Comparison of ENCODE assay signal across 8 mouse cellular contexts in the genomic region with DNA sequence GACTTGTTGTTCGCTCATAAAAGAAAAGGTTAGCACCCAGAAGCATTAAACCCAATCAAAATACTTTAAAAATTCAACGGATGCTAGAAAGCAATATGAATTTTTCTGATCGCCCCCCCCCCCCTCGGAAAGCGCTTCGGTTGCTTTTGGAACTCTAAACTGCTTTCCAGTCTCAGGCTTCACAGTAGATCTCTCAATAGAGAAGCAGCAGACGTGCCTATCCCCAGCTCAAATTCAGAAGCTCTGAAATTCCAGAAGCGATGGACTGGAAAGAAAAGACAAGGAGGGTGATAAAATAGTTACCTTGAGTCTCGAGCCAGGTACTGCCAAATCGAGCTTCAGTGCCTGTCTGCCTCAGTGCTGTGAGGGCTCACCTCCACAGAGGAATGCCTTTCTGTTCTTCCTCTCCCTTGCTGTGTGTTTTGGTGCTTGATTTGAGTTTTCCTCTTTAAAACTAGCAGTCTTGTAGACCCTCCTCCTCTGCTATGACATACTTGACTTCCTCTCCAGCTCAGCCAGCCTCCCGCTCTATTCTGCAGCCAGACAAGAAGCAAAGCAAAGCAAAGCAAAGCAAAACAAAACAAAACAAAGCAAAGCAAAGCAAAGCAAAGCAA. TPM values are rescaled to one million over a fixed set of nuclear protein-coding genes. Genes with fewer than 3 reads are reported as not detected.
DNase-seq lines count a peak whose midpoint lies in the region; ATAC-seq and TF ChIP-seq lines count a peak whose summit lies in the region.

TSS of gene Kctd12b (minus strand) at position 610 of the 614 bp plus-strand sequence.

- H3K9me3 ChIP-seq in forebrain, embryonic 12.5 days: no peaks in the 10 kb centered on the region
- no peaks in the 10 kb centered on the region for H3K9me3 ChIP-seq in limb, embryonic 11.5 days (ENCODE audit: control insufficient read depth, low read length)
- no peaks in the 10 kb centered on the region for H3K9me3 ChIP-seq in midbrain, embryonic 12.5 days

- no peaks in the 10 kb centered on the region for H3K27me3 ChIP-seq in thymus, adult 2 months (ENCODE audit: control insufficient read depth, insufficient read depth, low read length)
- no peaks in the 10 kb centered on the region for H3K27me3 ChIP-seq in forebrain, embryonic 12.5 days
- no peaks in the 10 kb centered on the region for H3K27me3 ChIP-seq in limb, embryonic 11.5 days (ENCODE audit: control insufficient read depth, insufficient read depth, low read length)
- no peaks in the 10 kb centered on the region for H3K27me3 ChIP-seq in midbrain, embryonic 12.5 days

- peak within 1 kb of the TSS; percentile 34; the same call in 1 of the 2 replicates for H3K4me3 ChIP-seq in thymus, adult 2 months (ENCODE audit: control insufficient read depth, insufficient read depth, low read length)
- peak within 1 kb of the TSS; percentile 16 for H3K4me3 ChIP-seq in forebrain, embryonic 12.5 days (replicated peaks)
- H3K4me3 ChIP-seq in limb, embryonic 11.5 days (ENCODE audit: low read depth, low read length): peak within 1 kb of the TSS; percentile 10
- peak within 1 kb of the TSS; percentile 29 for H3K4me3 ChIP-seq in midbrain, embryonic 12.5 days

- peak within 1 kb of the TSS; percentile 32 for H3K4me2 ChIP-seq in forebrain, embryonic 12.5 days
- peak within 1 kb of the TSS; percentile 26 for H3K4me2 ChIP-seq in limb, embryonic 11.5 days (ENCODE audit: low read depth, severe bottlenecking)
- peak within 1 kb of the TSS; percentile 44 for H3K4me2 ChIP-seq in midbrain, embryonic 12.5 days (replicated peaks)

- no peak for TF ChIP-seq POLR2A in thymus, adult 2 months (IDR thresholded peaks at IDR 0.05; ENCODE audit: control insufficient read depth, extremely low read depth, insufficient read depth, low read length, poor library complexity)

- no peak within 1 kb of the TSS for H3K9ac ChIP-seq in forebrain, embryonic 12.5 days
- H3K9ac ChIP-seq in limb, embryonic 11.5 days (ENCODE audit: low read length): no peak within 1 kb of the TSS
- H3K9ac ChIP-seq in midbrain, embryonic 12.5 days (replicated peaks): no peak within 1 kb of the TSS

- no peak for ATAC-seq in forebrain, embryonic 12.5 days (ENCODE audit: low FRiP score)
- no peak for ATAC-seq in limb, embryonic 11.5 days (ENCODE audit: insufficient number of reproducible peaks, low FRiP score, low TSS enrichment, low read depth)
- 0 out of 2 replicates have a peak, but pooled peaks have one; percentile 19 for ATAC-seq in midbrain, embryonic 12.5 days (ENCODE audit: low FRiP score, low read depth)

- H3K27ac ChIP-seq in thymus, adult 2 months (ENCODE audit: control insufficient read depth, insufficient read depth, low read length): peak within 1 kb of the TSS; percentile 45
- H3K27ac ChIP-seq in forebrain, embryonic 12.5 days: no peak within 1 kb of the TSS
- H3K27ac ChIP-seq in limb, embryonic 11.5 days (replicated peaks; ENCODE audit: low read depth, low read length): no peak within 1 kb of the TSS
- peak within 1 kb of the TSS; percentile 15; the same call in 1 of the 2 replicates for H3K27ac ChIP-seq in midbrain, embryonic 12.5 days (replicated peaks)

- WGBS in thymus, adult 2 months: 5% methylated on average over 11 of the region's 11 CpGs
- WGBS in forebrain, embryonic 12.5 days: 20% methylated on average over 11 of the region's 11 CpGs
- 44% methylated on average over 11 of the region's 11 CpGs for WGBS in limb, embryonic 11.5 days
- 26% methylated on average over 11 of the region's 11 CpGs for WGBS in midbrain, embryonic 12.5 days

- peak; percentile 3 for DNase-seq in thymus, adult 2 months
- no peak for DNase-seq in thymus, postnatal 0 days (ENCODE audit: low spot score)
- DNase-seq in heart, postnatal 4 days: peak; percentile 29
- peak; percentile 22 for DNase-seq in limb, embryonic 11.5 days (ENCODE audit: low spot score)
- peak; percentile 4 to 10 for DNase-seq in thymus, postnatal 36 days
- no peak for DNase-seq in cerebellum, adult 11-12 months

- no peaks in the 10 kb centered on the region for H3K36me3 ChIP-seq in thymus, adult 2 months (ENCODE audit: control insufficient read depth, insufficient read depth, low read length)
- no peaks in the 10 kb centered on the region for H3K36me3 ChIP-seq in forebrain, embryonic 12.5 days (replicated peaks)
- H3K36me3 ChIP-seq in limb, embryonic 11.5 days (ENCODE audit: control insufficient read depth, insufficient read depth, low read length): no peaks in the 10 kb centered on the region
- no peaks in the 10 kb centered on the region for H3K36me3 ChIP-seq in midbrain, embryonic 12.5 days

- H3K4me1 ChIP-seq in thymus, adult 2 months (replicated peaks; ENCODE audit: control insufficient read depth, insufficient read depth, low read length): no peaks in the 10 kb centered on the region; the same call in 1 of the 2 replicates
- 0 out of 2 replicates have a peak, but pooled peaks cover 5% of the 10 kb centered on the region for H3K4me1 ChIP-seq in forebrain, embryonic 12.5 days
- no peaks in the 10 kb centered on the region for H3K4me1 ChIP-seq in limb, embryonic 11.5 days (ENCODE audit: control insufficient read depth, insufficient read depth, low read length)
- H3K4me1 ChIP-seq in midbrain, embryonic 12.5 days: 0 out of 2 replicates have a peak, but pooled peaks cover 4% of the 10 kb centered on the region

- no peak for TF ChIP-seq CTCF in thymus, adult 2 months (IDR thresholded peaks at IDR 0.05; ENCODE audit: borderline replicate concordance, control insufficient read depth, extremely low read depth, insufficient read depth, low read length, poor library complexity)

RNA-seq across cellular contexts. Expression of gene Kctd12b, which starts in this region (rescaled TPM):
- 1.0 and 1.4 TPM in 2 replicates for polyA plus RNA-seq in thymus, adult 2 months (2012; rRNA removed)
- polyA plus RNA-seq in thymus, postnatal 0 days (2015; fragmentation: Nextera tagmentation; extraction: Ambion mirVana): 2.4 and 2.5 TPM in 2 replicates
- 2.4 and 2.9 TPM in 2 replicates for polyA plus RNA-seq in forebrain, embryonic 12.5 days (2016; fragmentation: Nextera tagmentation; extraction: Ambion mirVana)
- total RNA-seq in heart, postnatal 4 days (2021): 10 to 100 TPM; 15.2 to 17.4 TPM
- polyA plus RNA-seq in limb, embryonic 11.5 days (2014; fragmentation: Nextera tagmentation; extraction: Ambion mirVana): 3.3 and 4.1 TPM in 2 replicates
- 4.6 and 4.7 TPM in 2 replicates for polyA plus RNA-seq in midbrain, embryonic 12.5 days (2016; fragmentation: Nextera tagmentation; extraction: Ambion mirVana)

Comparison
In these comparisons a context has a peak if more than half of its experiments do, and no peak if none do; other contexts are left out.
1. DNase-seq: peak in thymus, adult 2 months (single experiment), heart, postnatal 4 days (single experiment), limb, embryonic 11.5 days (single experiment) and thymus, postnatal 36 days (2 of 2); none in thymus, postnatal 0 days (single experiment) and cerebellum, adult 11-12 months (single experiment).
2. H3K27ac ChIP-seq: peak in thymus, adult 2 months (single experiment) and midbrain, embryonic 12.5 days (single experiment); none in forebrain, embryonic 12.5 days (single experiment) and limb, embryonic 11.5 days (single experiment).
3. Peak in every context shown above with its lines, with median percentiles within 50 percentile points of each other: H3K4me3 ChIP-seq and H3K4me2 ChIP-seq.